Mouse (Mus musculus): ENCODE measurements around the gene 4931428F04Rik.

The 4931428F04Rik gene

GRCm38 (mm10) chr8:105289805-105290460, at the start of gene 4931428F04Rik:
TSS of gene 4931428F04Rik (minus strand) at chr8:105289864.
- TF ChIP-seq GATA4 (IDR thresholded peaks at IDR 0.05; ENCODE audit: insufficient replicate concordance, low read length), result no peak

DNA sequence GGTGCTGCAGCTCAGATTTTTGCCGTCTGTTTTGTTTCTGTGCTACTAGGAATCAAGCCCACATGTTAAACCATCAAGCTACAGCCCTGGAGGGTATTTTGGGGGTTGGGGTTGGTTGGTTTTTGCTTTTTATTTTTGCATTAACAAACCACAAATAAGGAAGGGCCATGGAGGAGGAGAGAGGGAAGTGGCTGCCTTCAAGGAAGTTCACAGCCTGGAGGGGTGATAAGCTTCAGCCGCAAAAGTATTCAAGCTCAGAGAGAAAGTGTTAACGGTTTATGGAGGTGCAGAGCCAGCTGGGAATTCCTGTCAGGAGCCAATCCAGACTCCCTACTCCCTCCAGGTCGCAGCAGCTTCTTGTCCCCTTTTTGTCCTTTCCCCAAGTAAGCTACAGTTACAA, 49.3 kb upstream of the 4931428F04Rik start:
- 0 out of 2 replicates have a peak, but pooled peaks have one; percentile 32 for TF ChIP-seq GATA4 (IDR thresholded peaks at IDR 0.05; ENCODE audit: insufficient replicate concordance, low read length)

GRCm38 (mm10) chr8:105336373-105337130, 46.9 kb upstream of the 4931428F04Rik start:
- no peak for TF ChIP-seq GATA4 (IDR thresholded peaks at IDR 0.05; ENCODE audit: insufficient replicate concordance, low read length)

DNA sequence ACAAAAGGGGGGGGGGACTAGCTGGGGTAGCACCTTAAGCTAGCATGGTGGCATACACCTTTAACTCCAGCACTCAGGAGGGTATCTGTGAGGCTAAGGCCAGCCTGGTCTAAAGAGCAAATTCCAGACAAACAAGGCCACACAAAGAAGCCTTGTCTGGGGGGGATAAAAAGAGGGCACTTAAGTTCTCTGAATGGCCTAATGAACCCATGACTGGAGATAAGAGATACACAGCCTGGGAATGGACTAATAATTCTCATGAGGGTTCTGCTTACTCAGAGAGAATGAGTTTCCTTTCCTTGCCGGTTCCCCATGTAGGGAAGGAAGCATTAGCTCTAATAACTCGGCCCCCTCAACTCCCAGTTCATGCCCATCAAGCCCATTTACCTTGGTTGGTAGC, 42.9 kb upstream of the 4931428F04Rik start:
- peak; percentile 91 for TF ChIP-seq GATA4 (IDR thresholded peaks at IDR 0.05; ENCODE audit: insufficient replicate concordance, low read length)

GRCm38 (mm10) chr8:105331931-105332330, 42.3 kb upstream of the 4931428F04Rik start:
- TF ChIP-seq GATA4 (IDR thresholded peaks at IDR 0.05; ENCODE audit: insufficient replicate concordance, low read length), result no peak

- no peak for TF ChIP-seq GATA4 (IDR thresholded peaks at IDR 0.05; ENCODE audit: insufficient replicate concordance, low read length)
Observed at GRCm38 (mm10) chr8:105331469-105331868, 41.8 kb upstream of the 4931428F04Rik start.

- no peak for TF ChIP-seq GATA4 (IDR thresholded peaks at IDR 0.05; ENCODE audit: insufficient replicate concordance, low read length)
Observed at GRCm38 (mm10) chr8:105330325-105330724, 40.7 kb upstream of the 4931428F04Rik start.

GRCm38 (mm10) chr8:105326968-105327367, 37.3 kb upstream of the 4931428F04Rik start:
- no peak for TF ChIP-seq GATA4 (IDR thresholded peaks at IDR 0.05; ENCODE audit: insufficient replicate concordance, low read length)

DNA sequence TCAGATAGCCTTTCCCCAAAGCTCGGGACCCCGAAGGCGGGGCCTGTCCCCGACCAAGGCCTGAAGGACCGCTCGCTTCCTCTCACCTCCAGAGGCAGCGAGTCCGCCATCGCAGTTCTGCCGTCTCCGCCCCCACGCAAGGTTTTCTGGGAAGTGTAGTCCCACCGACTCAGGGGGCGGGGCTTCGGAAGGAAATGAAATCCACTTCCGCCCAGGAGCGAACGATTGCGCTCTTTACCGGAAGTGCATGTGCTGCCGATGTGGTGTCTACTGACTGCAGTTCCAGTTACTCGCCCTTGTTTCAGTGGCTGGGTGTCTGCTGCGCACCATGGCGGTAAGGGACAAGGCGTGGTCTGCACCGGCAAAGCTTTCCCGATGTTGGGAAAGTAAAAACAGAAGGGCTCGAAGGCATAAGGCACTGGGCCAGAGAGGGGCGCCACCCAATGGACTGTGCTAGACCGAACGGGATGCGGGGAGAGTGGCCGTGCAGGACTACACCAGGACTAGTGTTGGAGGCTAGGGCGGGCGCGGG, 36.5 kb upstream of the 4931428F04Rik start, which contains the start of the genes Lrrc29 and Tmem208:
Gene Lrrc29 (minus strand): TSS at position 138 of the 532 bp plus-strand sequence.
Gene Tmem208 (plus strand): TSS at position 214 of the 532 bp plus-strand sequence.
- TF ChIP-seq GATA4 (IDR thresholded peaks at IDR 0.05; ENCODE audit: insufficient replicate concordance, low read length), result peak; percentile 62; the same call in 1 of the 2 replicates

DNA sequence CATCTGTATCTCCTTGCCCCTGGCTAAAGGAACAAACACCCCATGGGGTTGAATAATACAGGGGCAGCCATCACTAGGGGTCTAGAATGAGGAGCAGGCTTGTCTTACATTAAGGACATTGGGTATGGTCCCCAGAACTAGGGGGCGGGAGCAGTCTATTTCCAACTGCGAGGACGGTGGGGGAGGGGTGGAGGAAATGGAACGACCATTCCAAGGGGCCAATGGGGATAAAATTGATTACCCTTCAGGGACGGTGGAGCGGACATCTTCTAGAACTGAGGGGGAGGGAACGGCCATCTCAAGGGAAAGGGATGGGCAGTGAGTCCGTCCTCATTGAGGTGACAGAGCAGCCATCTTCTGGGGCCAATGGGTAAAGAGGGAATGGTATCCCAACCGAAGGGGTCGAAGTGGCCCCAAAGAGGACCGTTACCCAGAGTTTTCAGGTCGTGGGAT, 36.0 kb upstream of the 4931428F04Rik start:
- TF ChIP-seq GATA4 (IDR thresholded peaks at IDR 0.05; ENCODE audit: insufficient replicate concordance, low read length), result no peak

- TF ChIP-seq GATA4 (IDR thresholded peaks at IDR 0.05; ENCODE audit: insufficient replicate concordance, low read length), result no peak
Observed at GRCm38 (mm10) chr8:105323183-105323582, 33.5 kb upstream of the 4931428F04Rik start.

DNA sequence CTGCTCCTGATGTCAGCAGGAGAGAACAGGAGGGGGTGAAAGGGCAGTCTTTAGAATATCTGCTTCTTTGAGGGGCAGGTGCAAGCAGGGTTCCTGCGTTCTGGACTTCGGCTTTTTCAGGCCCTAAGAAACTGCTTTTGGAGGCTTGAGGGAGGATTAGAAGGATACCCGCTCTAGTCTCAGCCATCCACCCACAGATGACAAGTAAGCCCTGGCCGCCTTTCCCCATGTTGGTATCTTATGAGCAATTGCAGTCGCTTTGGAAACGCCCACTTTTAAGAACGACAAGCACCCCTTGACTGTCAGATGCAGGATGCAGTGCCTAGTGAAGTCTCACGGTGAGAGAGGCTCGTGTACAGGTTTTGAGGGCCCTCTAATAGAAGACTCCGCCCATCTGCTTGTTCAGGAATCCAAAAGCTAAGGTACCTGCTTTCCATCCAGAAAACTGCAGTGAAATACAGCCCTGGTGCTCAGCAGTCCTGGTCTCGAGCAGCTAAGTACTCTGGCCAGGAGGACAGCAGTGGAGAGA, 29.1 kb upstream of the 4931428F04Rik start:
- TF ChIP-seq GATA4 (IDR thresholded peaks at IDR 0.05; ENCODE audit: insufficient replicate concordance, low read length), result no peak

GRCm38 (mm10) chr8:105317941-105318340, 28.3 kb upstream of the 4931428F04Rik start:
- no peak for TF ChIP-seq GATA4 (IDR thresholded peaks at IDR 0.05; ENCODE audit: insufficient replicate concordance, low read length)

GRCm38 (mm10) chr8:105315073-105315769, 25.6 kb upstream of the 4931428F04Rik start:
- TF ChIP-seq GATA4 (IDR thresholded peaks at IDR 0.05; ENCODE audit: insufficient replicate concordance, low read length), result no peak

Data from liver, adult (tissue).